14 mouse cellular contexts compared by ENCODE assay signal in the genomic region with DNA sequence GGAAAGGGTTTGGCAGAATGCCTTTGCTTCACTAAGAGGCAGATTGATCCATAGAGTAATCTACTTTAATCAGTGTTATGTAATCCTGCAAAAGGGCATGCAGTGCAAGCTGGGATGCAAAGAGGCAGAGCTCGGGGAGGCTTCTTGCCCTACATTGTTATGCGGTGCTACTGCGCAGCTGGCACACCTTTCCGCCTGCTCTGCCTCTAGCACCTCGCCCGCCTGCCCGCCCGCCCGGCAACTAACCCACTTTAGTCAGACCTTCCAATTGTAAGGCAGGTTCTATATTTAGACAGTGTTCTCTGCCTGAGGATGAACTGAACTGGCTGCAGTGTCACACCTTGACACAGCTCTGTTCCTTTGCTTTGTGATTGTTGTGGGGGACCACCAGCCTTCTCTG.
A peak's percentile ranks its signal among the peaks of the same experiment; 100 is the strongest.
DNase-seq lines count a peak whose midpoint lies in the region; ATAC-seq and TF ChIP-seq lines count a peak whose summit lies in the region.
"Had no signal": no experiment of that assay in that cellular context is flagged by ENCODE, and none has a peak within 500 bp of the region (broad histone marks: within the 10 kb centered on the region; RNA-seq: fewer than 3 reads in every experiment).

No protein-coding gene starts in this region.

- TF ChIP-seq POLR2A in cerebellum, adult 2 months (IDR thresholded peaks at IDR 0.05; ENCODE audit: borderline replicate concordance, insufficient read depth, low read length), result no peak

- ATAC-seq in hindbrain, embryonic 13.5 days (ENCODE audit: low FRiP score), result no peak
- ATAC-seq in hindbrain, embryonic 11.5 days (ENCODE audit: low FRiP score), result no peak
- no peak for ATAC-seq in heart, embryonic 15.5 days (replicated peaks; ENCODE audit: insufficient number of reproducible peaks, insufficient read depth, low FRiP score, low read depth)
- ATAC-seq in hindbrain, embryonic 14.5 days (ENCODE audit: low FRiP score), result no peak
- ATAC-seq: intestine, postnatal 0 days had no signal

- H3K9me3 ChIP-seq in hindbrain, embryonic 13.5 days, result no peaks in the 10 kb centered on the region
- no peaks in the 10 kb centered on the region for H3K9me3 ChIP-seq in hindbrain, embryonic 11.5 days (ENCODE audit: control insufficient read depth, low read length)
- H3K9me3 ChIP-seq in heart, embryonic 15.5 days (replicated peaks), result no peaks in the 10 kb centered on the region
- H3K9me3 ChIP-seq in hindbrain, embryonic 14.5 days (ENCODE audit: control insufficient read depth, low read length), result no peaks in the 10 kb centered on the region
- H3K9me3 ChIP-seq: embryonic facial prominence, embryonic 13.5 days had no signal

- WGBS in hindbrain, embryonic 13.5 days, result 79% methylated on average over 9 of the region's 9 CpGs
- 88% methylated on average over 9 of the region's 9 CpGs for WGBS in hindbrain, embryonic 11.5 days
- 42% methylated on average over 9 of the region's 9 CpGs for WGBS in cerebellum, adult 2 months
- 50% methylated on average over 9 of the region's 9 CpGs for WGBS in heart, embryonic 15.5 days
- WGBS in hindbrain, embryonic 14.5 days, result 82% methylated on average over 9 of the region's 9 CpGs

- H3K4me3 ChIP-seq in hindbrain, embryonic 13.5 days, result no peak overlapping the region
- no peak overlapping the region for H3K4me3 ChIP-seq in hindbrain, embryonic 11.5 days (ENCODE audit: low read depth, low read length)
- no peak overlapping the region for H3K4me3 ChIP-seq in cerebellum, adult 2 months (replicated peaks; ENCODE audit: insufficient read depth, low read depth, low read length)
- H3K4me3 ChIP-seq in heart, embryonic 15.5 days, result no peak overlapping the region
- no peak overlapping the region for H3K4me3 ChIP-seq in hindbrain, embryonic 14.5 days (replicated peaks; ENCODE audit: low read length)
- H3K4me3 ChIP-seq: embryonic facial prominence, embryonic 13.5 days; gastrocnemius, adult 2 months; layer of hippocampus, adult 2 months had no signal

- H3K36me3 ChIP-seq in hindbrain, embryonic 13.5 days, result no peaks in the 10 kb centered on the region
- no peaks in the 10 kb centered on the region for H3K36me3 ChIP-seq in hindbrain, embryonic 11.5 days (ENCODE audit: control insufficient read depth, insufficient read depth, low read length)
- H3K36me3 ChIP-seq in heart, embryonic 15.5 days, result no peaks in the 10 kb centered on the region
- no peaks in the 10 kb centered on the region for H3K36me3 ChIP-seq in hindbrain, embryonic 14.5 days (replicated peaks; ENCODE audit: control insufficient read depth, insufficient read depth)
- H3K36me3 ChIP-seq: embryonic facial prominence, embryonic 13.5 days had no signal

- H3K4me1 ChIP-seq in hindbrain, embryonic 13.5 days (replicated peaks), result peaks cover 16% of the 10 kb centered on the region; the same call in 1 of the 2 replicates
- no peaks in the 10 kb centered on the region for H3K4me1 ChIP-seq in hindbrain, embryonic 11.5 days (replicated peaks; ENCODE audit: control insufficient read depth, insufficient read depth, low read length)
- no peaks in the 10 kb centered on the region for H3K4me1 ChIP-seq in cerebellum, adult 2 months (ENCODE audit: control insufficient read depth, insufficient read depth, low read length)
- peaks cover 39% of the 10 kb centered on the region for H3K4me1 ChIP-seq in heart, embryonic 15.5 days (replicated peaks)
- H3K4me1 ChIP-seq in hindbrain, embryonic 14.5 days (replicated peaks; ENCODE audit: control insufficient read depth, insufficient read depth, low read length), result 0 out of 2 replicates have a peak, but pooled peaks cover 7% of the 10 kb centered on the region
- H3K4me1 ChIP-seq: embryonic facial prominence, embryonic 13.5 days had no signal

- no peak for DNase-seq in hindbrain, embryonic 11.5 days (ENCODE audit: low spot score)
- peak; percentile 15 for DNase-seq in ZHBTc4 (ENCODE audit: low read depth, low spot score)
- peak; percentile 31 to 49 for DNase-seq in cerebellum, adult 2 months
- no peak for DNase-seq in spleen, adult 18-20 months
- DNase-seq in hindbrain, embryonic 14.5 days (ENCODE audit: low spot score), result no peak
- no peak for DNase-seq in gastrocnemius, postnatal 4 days (ENCODE audit: low spot score in 2 of 2)
- DNase-seq: gastrocnemius, adult 2 months; lung, postnatal 36 days had no signal

- H3K27ac ChIP-seq in hindbrain, embryonic 13.5 days, result peak overlapping the region; percentile 41; the same call in 1 of the 2 replicates
- H3K27ac ChIP-seq in hindbrain, embryonic 11.5 days (ENCODE audit: low read depth, low read length), result no peak overlapping the region
- no peak overlapping the region for H3K27ac ChIP-seq in cerebellum, adult 2 months (ENCODE audit: insufficient read depth, low read length)
- H3K27ac ChIP-seq in heart, embryonic 15.5 days, result no peak overlapping the region
- no peak overlapping the region for H3K27ac ChIP-seq in hindbrain, embryonic 14.5 days
- H3K27ac ChIP-seq: embryonic facial prominence, embryonic 13.5 days; gastrocnemius, adult 2 months; layer of hippocampus, adult 2 months had no signal

- no peaks in the 10 kb centered on the region for H3K27me3 ChIP-seq in hindbrain, embryonic 13.5 days
- H3K27me3 ChIP-seq in hindbrain, embryonic 11.5 days (ENCODE audit: control insufficient read depth, insufficient read depth, low read length), result no peaks in the 10 kb centered on the region
- H3K27me3 ChIP-seq in cerebellum, adult 2 months (ENCODE audit: control insufficient read depth, insufficient read depth, low read length), result no peaks in the 10 kb centered on the region
- no peaks in the 10 kb centered on the region for H3K27me3 ChIP-seq in heart, embryonic 15.5 days
- H3K27me3 ChIP-seq in hindbrain, embryonic 14.5 days (ENCODE audit: control insufficient read depth, insufficient read depth, low read length), result no peaks in the 10 kb centered on the region
- H3K27me3 ChIP-seq: CH12.LX; embryonic facial prominence, embryonic 13.5 days had no signal

- no peak for TF ChIP-seq CTCF in cerebellum, adult 2 months (IDR thresholded peaks at IDR 0.05; ENCODE audit: borderline replicate concordance, insufficient read depth, low read depth, low read length)

- no peak overlapping the region for H3K4me2 ChIP-seq in hindbrain, embryonic 13.5 days
- no peak overlapping the region for H3K4me2 ChIP-seq in hindbrain, embryonic 11.5 days (replicated peaks; ENCODE audit: low read depth, low read length)
- H3K4me2 ChIP-seq in heart, embryonic 15.5 days, result peak overlapping the region; percentile 33
- no peak overlapping the region for H3K4me2 ChIP-seq in hindbrain, embryonic 14.5 days (replicated peaks)
- H3K4me2 ChIP-seq: embryonic facial prominence, embryonic 13.5 days had no signal

- no peak overlapping the region for H3K9ac ChIP-seq in hindbrain, embryonic 13.5 days
- no peak overlapping the region for H3K9ac ChIP-seq in hindbrain, embryonic 11.5 days (ENCODE audit: low read depth, low read length)
- H3K9ac ChIP-seq in heart, embryonic 15.5 days, result no peak overlapping the region
- no peak overlapping the region for H3K9ac ChIP-seq in hindbrain, embryonic 14.5 days
- H3K9ac ChIP-seq: embryonic facial prominence, embryonic 13.5 days had no signal

Comparison
In these comparisons a context has a peak if more than half of its experiments do, and no peak if none do; other contexts are left out.
1. DNase-seq: peak in ZHBTc4 (single experiment) and cerebellum, adult 2 months (2 of 2); none in hindbrain, embryonic 11.5 days (single experiment), spleen, adult 18-20 months (0 of 2), hindbrain, embryonic 14.5 days (single experiment) and gastrocnemius, postnatal 4 days (0 of 2).